Mouse (Mus musculus) brain, embryonic 14.5 days (tissue): ENCODE measurements around the gene Cib2.

Experiments used
- CTCF ChIP-seq: fragments of 200-500 bp; IDR thresholded peaks from 2 replicates; pipeline ENCODE4 v1.5.1; 2012; ENCODE audit warnings: inconsistent platforms, mild to moderate bottlenecking, moderate library complexity, borderline replicate concordance; ENCODE audit not compliant: insufficient read depth, insufficient read length; ENCODE audit errors: extremely low read depth
- POLR2A ChIP-seq: fragments of 200-500 bp; IDR thresholded peaks from 2 replicates; pipeline ENCODE4 v1.6.1; 2012; ENCODE audit warnings: mild to moderate bottlenecking, inconsistent platforms, borderline replicate concordance; ENCODE audit not compliant: poor library complexity, insufficient read depth, insufficient read length, severe bottlenecking; ENCODE audit errors: extremely low read depth

DNA sequence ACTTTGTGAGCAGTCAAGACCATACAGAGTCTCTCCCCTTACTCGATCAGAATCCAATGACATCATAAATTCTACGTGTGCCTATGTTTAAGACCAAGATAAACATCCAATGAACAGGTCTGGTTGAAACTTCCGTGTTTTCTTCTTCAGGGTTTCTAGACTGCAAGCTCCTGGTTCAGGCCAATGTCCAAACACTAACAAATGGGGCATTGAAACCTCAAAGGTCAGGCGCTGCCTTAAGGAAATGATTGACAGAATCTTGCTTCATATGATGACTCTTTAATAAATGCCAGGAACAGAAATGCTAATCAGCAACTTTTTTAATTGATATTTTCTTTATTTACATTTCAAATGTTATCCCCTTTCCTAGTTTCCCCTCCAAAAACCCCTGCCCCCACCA is 39.7 kb downstream of the Cib2 start:
- TF ChIP-seq POLR2A, result no peak
- no peak for TF ChIP-seq CTCF
